Mouse (Mus musculus): ENCODE data around the gene Calm3.

Gene Calm3

DNA sequence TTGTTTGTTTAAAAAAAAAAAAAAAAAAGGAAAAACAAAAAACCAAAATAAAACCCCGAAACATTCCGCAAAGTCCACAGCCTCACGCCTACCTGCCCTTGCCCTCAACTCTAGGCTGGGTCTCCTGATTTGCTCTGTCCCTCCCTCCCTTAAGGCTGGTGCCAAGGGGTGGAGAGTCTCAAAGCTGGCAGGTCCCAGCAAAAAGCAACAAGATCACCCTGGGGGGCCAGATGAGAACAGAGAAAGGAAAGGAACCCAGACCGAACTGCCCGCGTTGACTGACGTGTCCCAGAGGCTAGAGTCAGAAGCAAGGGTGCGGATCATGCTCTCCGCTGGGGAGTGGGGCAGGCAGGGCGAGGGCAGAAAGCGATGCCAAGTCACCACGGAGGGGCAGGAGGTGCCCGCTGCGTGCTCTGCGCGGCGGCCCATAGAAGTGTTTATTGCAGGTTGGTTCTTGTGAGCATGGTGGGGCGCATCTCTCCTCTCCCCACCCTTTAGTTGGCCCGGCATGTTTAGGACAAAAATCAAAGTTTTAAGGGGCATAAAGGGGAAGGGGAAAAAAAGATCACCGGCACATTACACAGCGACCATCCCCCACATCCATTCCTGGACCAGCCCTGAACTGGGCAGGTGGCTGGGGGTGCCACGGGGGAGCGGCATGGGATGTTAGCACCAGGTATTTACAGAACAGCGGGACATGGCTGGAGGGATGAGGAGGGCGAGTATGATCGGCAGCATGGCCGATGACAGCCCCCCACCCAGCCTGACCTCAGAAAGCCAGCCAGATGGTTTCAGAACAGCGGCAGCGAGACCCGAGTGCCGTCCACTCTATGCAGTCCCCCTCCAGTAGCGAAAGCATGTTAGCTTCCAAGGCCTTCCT lies 8.2 kb downstream of the Calm3 start:
- no peak for DNase-seq (ENCODE audit: low read depth, low spot score)

DNA sequence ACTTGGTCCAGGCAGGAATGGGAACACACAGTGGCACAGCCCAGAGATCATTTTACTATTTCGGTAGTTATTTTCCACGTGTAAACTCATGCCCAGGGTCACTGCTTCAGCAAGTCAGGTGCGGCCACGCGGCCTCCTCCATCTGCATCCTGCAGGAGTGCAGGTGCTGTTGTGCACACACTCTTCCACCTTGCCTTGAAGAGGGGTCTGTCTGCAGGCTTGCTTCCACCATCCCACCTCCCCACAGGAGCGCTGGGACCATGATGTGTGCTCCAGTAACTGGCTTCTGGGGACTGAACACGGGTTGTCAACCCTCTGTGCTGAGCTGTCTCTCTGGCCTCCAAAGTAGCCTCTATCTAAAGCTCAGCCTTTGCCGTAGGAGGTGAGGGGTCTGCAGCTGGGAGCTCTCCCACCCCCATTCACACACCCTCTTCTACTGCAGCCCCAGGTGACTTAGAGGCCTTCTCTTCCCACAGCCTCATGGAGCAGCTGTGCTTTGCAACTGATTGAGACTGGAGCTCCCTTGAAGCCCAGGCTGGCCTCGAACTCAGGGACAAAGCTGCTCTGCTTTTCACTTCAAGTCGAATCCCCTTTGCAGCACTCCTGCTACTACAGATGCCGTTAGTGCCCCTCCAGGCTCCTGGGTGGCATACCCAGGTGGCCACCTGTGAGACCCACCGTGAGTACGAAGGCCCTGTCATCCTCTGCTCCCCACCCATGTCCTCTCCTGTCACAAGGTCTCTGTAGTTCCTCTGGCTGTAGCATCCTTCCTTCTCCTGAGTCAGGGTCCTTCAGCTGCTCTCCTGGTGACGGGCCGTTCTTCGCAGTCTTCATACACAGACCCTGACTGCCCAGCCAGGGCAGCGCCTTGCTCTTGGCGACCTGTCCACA lies 9.2 kb downstream of the Calm3 start:
- no peak for DNase-seq (ENCODE audit: low read depth, low spot score)

DNA sequence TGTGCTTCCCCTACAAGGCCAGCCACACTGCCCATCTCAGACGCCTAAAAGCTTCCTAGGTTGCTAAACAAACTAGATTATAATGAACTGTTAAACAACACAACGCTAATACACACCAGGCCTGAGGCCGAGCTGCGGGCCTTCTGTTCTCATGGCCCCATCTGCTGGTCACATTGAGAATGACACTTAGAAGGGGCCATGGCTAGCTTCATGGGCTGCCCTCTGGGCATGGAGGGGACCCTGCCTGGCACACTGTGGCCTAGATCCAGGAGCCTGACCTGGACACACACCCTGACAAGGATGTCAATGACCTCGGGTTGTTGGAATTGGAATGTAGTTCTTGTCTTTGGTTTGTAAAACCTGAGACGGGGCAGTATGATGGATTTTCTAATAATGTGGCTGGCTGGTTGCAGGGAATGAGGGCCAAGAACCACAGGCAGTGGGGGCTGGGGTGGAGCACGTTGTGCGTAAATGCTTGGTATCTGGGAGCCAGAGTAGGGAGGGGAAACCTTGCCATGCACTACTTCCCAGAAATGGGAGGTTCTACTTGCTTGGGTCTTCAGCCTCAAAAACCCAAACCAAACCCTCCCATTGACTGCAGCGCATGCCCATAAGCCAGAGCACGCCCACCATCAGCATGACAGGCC lies 10.0 kb downstream of the Calm3 start:
- DNase-seq (ENCODE audit: low read depth, low spot score) = peak; percentile 80

DNA sequence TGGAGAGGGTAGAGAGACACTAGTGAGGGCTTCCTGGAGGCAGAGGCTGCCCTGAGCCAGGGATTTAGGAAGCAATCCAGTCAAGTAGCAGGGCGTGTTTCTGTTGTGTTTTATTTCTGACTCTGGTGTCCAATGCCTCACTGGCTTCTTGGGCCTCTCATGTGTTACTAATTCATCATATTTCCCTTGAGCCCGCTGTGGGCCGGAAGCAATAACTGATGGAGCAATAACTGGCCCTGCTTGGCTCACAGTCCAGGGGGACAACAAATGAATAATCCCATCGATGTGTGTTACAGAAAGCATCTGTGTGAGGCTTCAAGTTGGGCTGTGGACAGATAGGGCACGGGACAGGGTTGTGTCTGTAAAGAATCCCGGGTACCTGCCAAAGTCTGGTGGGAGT lies 11.6 kb downstream of the Calm3 start:
- DNase-seq (ENCODE audit: low read depth, low spot score) = no peak

DNA sequence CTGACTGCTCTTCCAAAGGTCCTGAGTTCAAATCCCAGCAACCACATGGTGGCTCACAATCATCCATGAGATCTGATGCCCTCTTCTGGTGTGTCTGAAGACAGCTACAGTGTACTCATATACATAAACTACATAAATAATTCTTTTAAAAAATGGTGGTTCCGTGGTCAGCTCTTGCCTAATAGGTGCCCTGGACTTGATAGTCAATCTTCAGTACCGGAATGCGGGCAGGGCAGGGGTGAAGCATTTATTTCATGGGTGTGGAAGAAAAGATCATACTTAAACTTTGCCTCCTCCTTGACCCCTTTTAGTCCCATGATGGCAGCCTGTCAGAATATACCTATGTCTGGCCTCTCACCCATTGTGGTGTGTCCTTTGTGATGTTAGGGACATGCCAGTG lies 12.0 kb downstream of the Calm3 start:
- no peak for DNase-seq (ENCODE audit: low read depth, low spot score)

DNA sequence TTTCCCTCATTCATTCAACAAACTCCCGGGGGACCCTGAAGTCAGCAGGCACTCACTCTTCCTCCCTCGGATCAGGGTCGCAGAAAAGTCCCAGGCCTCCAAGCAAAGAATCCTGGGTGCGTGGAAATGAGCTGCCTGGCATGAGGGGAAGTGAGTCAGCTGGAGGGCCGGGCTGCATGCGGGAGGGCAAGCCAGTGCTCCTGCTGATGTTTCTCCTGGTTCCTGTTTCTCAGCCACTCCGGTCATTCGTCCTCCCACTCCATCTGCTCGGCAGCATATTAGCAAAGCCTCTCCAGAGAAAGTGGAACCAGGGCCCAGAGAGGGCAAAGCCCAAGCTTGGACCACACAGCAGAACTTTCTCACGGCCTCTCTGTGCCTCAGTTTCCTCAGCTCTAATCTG lies 14.0 kb downstream of the Calm3 start:
- no peak for DNase-seq (ENCODE audit: low read depth, low spot score)

DNA sequence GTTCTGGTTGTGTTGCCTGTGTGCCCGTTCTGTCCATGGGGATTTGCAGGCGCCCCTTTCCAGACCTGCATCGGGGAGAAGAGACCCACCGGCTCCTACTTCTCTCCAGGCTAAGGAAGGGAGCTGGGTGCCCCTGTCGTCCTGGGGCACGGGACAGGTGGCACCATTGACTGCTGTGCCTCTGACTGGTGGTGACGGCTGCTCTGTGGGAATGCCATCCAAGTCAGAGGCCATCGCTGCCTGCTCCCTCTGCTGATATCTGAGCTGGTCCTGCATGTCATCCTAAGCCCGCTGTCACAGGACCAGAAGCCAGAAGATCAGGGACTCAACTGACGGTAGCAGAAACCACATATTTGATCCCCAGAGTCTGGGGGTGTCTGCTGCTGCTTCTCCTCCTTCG lies 15.1 kb downstream of the Calm3 start:
- no peak for DNase-seq (ENCODE audit: low read depth, low spot score)

DNA sequence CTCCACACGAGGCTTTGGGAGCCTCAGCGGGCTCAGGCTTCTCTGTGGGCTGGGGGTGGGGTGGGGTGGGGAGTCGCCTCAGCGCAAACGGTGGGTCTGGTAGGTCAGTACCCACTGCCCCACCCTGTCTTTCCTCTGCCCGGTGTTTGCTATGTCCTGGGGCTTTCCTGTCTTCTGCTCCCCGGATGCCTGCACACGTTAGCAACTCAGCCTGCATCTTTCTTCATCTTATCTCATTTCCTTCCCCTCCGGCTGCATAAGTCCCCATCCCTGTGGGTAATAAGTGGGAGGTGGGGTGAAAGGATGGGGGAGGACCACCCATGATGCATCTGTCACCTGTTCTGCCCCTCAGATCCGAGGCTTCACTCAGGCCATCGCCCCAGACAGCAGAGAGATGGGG lies 15.5 kb downstream of the Calm3 start:
- DNase-seq (ENCODE audit: low read depth, low spot score) = no peak

DNA sequence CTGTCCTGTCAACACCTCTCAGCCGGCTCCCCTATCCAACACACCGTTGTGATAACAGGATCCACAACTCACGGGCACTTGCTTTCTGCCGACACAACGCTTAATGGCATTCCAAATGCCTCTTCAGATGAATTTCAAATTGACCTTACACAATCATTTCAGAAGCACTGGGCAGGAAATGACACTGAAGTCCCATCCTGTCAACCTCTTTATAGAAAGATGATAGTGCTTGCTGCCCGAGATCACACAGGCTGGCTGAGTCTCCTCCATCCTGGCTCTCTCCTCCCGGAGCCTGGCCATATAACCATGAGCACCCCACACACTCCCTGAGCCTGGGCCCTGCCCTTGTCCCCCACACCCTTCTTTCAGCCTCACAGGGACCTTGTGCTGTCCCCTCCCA lies 16.1 kb downstream of the Calm3 start:
- DNase-seq (ENCODE audit: low read depth, low spot score) = no peak

DNA sequence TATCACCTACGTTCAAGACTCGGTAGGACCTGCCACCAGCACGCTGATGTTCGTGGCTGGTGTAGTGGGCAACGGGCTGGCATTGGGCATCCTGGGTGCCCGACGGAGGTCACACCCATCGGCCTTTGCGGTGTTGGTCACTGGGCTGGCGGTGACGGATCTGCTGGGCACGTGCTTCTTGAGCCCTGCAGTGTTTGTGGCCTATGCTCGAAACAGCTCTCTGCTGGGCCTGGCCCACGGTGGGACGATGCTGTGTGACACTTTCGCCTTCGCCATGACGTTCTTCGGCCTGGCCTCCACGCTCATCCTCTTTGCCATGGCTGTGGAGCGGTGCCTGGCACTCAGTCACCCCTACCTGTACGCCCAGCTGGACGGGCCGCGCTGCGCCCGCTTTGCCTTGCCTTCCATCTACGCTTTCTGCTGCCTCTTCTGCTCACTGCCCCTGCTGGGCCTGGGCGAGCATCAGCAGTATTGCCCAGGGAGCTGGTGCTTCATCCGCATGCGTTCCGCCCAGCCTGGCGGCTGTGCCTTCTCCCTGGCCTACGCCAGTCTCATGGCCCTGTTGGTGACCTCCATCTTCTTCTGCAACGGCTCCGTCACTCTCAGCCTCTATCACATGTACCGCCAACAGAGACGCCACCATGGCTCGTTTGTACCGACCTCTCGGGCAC lies 16.9 kb downstream of the Calm3 start:
- DNase-seq (ENCODE audit: low read depth, low spot score) = no peak

DNA sequence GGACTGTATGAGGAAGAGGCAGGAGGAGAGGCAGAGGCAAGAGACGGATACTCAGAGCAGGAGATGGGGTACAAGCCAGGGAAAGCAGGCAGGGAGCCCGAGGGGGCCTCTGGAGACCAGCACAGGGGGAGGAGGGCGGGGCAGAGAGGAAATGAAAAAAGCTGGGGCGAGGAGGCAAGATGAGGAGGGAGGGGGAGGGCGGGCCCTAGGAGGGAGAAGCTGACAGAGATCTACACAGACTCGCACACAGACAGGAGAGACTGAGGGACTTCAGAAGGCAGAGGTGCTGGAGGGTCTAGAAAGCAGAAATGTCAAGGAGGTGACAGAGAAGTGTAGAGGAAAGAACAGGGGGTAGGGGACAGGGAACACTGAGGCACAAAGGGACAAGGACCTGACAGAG lies 17.6 kb downstream of the Calm3 start, which contains the start of gene Ptgir:
TSS of gene Ptgir (plus strand) at position 210 of the 400 bp plus-strand sequence.
- DNase-seq (ENCODE audit: low read depth, low spot score) = no peak

DNA sequence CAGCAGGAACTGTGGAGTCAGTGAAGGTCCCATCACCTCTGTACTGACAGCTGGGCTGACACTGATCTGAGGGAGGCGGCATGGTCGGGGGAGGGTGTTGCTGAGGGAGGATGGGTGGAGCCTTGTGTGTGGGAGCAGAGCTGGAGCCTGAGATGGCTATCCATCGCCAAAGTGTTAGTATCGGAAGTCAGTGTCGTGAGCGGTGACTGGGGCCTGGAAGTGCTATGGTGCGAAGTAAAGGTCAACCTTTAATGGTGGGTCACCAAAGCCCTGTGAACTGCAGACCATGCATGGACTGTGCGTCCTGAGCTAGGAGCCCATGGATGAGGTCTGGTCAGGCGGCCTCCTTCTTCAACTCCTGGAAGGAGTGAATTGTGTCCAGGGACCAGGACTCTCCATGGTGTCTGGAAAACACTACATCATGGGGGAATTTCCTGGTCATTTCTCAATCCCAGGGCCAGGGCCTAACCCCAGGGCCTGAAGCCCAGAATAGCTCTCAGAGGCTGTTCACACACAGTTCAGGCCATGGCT lies 18.4 kb downstream of the Calm3 start:
- no peak for DNase-seq (ENCODE audit: low read depth, low spot score)

DNA sequence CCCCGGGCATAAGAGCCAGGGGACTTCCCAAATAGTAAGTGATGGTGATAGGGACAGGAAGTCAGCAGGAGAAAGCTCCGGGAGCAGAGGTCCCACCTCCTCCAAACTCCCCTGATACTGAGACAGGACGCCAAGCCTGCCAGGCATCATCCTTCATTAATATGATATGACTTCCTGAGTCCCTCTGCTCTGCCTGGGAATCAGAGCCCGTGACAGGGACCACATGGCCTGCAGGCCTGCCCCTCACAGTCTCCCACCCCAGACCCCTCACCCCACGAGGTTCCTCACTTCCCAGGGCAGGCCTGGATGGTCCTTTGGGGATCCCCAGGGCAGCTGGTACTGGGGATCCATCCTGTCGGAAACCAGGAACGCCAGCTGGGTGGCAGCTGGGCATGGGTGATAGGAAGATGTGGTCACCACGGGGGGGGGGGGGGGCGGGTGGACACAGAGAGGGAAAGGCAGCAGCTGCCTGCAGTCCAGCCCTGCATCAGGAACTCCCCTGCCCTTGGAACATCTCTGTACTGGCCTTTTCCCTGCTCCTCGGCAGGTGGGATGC lies 19.7 kb downstream of the Calm3 start:
- no peak for DNase-seq (ENCODE audit: low read depth, low spot score)

DNA sequence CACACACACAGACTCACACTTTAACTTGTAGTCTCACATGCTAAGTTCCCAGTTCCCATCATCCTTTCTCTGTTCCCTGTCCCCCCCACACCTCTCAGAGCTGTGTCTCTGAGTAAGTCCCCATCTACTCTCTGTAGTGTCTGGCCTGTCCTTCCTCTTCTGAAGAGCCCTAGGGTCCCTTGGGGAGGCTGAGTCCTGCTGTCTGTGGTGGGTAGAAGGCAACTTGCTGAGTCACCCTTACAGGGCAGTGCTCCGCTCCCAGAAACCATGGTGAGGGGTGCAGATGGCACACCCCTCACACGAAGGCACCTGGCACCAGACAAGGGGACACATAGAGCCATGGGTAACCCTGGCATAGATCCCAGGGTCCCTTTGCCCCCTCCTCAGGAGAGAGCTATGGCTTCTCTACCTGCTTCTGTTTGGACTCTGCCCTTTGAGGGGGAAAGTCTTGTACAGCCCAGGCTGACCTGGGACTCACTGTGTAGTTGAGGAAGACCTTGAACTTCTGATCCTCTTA lies 20.4 kb downstream of the Calm3 start:
- no peak for DNase-seq (ENCODE audit: low read depth, low spot score)

DNA sequence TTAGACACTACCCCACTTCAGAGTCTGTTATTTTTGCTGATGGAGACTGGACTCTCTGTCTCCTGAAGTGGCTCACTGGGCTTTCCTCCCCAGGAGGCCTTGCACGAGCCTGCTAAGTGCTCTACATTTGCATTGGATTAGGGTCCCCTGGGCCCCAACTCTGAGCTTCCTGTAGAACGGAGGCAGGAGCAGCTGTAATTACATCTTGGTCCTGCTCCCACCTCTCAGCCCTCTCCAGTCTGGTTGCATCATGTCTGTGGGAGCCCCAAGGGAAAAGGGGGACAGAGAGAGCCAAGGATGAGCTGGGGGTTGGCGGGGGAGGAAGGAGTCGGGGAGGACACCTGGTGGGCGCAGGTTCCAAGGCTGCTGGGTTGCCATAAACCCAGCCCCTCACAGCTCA lies 23.4 kb downstream of the Calm3 start:
- no peak for DNase-seq (ENCODE audit: low read depth, low spot score)

DNA sequence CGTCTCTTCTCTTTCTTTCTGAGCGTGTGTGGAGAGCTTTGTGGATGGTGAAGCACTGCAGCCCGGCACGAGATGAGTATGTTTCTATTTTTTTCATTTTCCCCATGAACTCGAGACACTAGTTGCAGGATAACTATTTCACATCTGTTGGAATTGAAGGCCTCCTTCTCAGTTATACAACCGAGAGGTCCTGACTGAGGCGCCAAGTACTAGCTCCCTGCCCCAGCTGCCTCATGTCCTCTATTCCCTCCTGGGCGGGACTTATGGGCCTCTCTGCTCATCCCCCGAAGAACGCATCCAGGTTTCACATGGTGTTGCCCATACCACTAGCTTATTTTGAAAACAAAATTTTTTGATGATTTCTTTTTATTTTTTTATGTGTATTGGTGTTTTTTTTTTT lies 28.4 kb downstream of the Calm3 start:
- DNase-seq (ENCODE audit: low read depth, low spot score) = no peak

DNA sequence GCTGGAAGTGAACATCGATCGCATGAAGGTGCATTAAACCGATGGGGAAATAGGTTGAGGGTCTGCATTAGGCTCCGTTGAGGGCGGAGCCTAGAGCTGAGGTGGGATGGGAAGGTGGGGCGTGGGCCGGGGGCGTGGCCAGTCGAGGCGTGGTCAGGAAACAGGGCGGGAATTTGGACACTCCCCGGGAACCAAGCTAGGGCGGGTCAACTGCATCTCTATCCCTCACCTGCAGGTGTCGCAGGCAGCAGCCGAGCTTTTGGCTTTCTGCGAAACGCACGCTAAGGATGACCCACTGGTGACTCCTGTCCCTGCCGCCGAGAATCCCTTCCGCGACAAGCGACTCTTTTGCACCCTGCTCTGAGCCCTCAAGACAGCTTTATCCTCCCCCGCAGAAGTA lies 28.9 kb downstream of the Calm3 start:
- DNase-seq (ENCODE audit: low read depth, low spot score) = peak; percentile 89

DNA sequence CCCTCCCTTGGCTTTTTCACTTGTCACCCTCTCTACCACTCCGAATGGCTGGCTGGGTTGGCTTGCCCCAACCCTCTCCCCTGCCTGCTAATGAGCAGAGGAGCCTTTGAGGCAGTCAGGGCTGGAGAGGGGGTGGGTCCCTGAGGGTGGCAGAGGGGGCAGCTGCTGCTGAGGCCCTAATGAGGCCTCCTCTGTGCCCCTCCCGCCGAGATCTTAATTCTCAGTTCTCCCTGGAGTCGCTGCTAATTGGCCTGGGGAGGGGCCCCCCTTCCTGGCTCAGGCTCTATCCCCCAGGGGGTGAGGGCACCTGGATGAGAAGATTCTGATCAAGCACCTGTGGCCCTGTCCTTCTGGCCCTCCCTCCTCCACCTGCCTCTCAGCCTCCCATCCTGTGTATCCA lies 29.6 kb downstream of the Calm3 start:
- no peak for DNase-seq (ENCODE audit: low read depth, low spot score)

DNA sequence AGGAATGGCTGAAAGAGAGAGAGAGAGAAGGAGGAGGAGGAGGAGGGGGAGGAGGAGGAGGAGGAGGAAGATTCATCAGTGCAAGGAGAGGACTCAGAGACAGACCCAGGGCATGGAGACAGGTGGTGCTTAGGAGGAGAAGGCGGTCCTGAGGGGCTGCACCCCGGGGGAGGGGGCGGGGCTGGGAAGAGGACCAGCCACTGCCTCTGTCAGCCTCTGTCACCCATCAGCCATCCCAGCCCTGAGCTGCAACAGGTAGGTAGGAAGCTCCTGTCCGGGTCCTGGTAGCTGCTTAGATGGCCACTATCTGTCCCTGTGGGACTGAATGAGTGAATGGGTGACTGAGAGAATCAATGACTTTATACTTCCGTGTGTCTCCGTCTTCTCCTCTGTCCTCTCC lies 30.3 kb downstream of the Calm3 start:
- DNase-seq (ENCODE audit: low read depth, low spot score) = no peak

DNA sequence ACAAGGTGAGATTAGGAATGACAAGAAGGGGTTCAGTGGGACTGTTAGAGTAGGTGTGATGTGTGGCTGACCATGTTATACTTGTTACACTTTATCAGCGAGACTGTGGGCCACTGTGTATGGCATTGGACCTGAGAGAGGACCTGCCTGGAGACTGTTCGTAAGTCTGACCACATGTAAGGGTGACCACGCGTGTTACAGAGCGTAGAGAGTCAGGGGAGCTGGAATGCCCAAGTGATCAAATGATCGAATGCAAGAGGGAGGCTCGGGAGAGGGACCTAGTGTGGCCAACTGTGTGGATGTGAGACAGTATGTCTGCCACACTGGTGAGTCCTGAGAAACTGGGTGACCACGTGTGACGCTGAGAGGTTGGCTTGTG lies 31.6 kb downstream of the Calm3 start:
- no peak for DNase-seq (ENCODE audit: low read depth, low spot score)
